In genomic region chr5:117620292-117620691, GRCm38 (mm10) we compare ENCODE assay signal across 20 mouse cellular contexts.
A peak's percentile ranks its signal among the peaks of the same experiment; 100 is the strongest.
DNase-seq lines count a peak whose midpoint lies in the region; ATAC-seq and TF ChIP-seq lines count a peak whose summit lies in the region.
"Had no signal": no experiment of that assay in that cellular context is flagged by ENCODE, and none has a peak within 500 bp of the region (broad histone marks: within the 10 kb centered on the region; RNA-seq: fewer than 3 reads in every experiment).

No protein-coding gene starts in this region.

- no peak overlapping the region for H3K27ac ChIP-seq in heart, embryonic 15.5 days
- no peak overlapping the region for H3K27ac ChIP-seq in heart, postnatal 0 days (ENCODE audit: low read depth)
- H3K27ac ChIP-seq: embryonic facial prominence, embryonic 10.5 days; embryonic facial prominence, embryonic 12.5 days; forebrain, embryonic 13.5 days; forebrain, embryonic 15.5 days had no signal

- H3K36me3 ChIP-seq in heart, embryonic 15.5 days = no peaks in the 10 kb centered on the region
- H3K36me3 ChIP-seq in heart, postnatal 0 days (replicated peaks; ENCODE audit: control insufficient read depth, insufficient read depth, low read length) = no peaks in the 10 kb centered on the region
- H3K36me3 ChIP-seq: embryonic facial prominence, embryonic 10.5 days; embryonic facial prominence, embryonic 12.5 days; forebrain, embryonic 15.5 days had no signal

- no peak overlapping the region for H3K9ac ChIP-seq in heart, embryonic 15.5 days
- no peak overlapping the region for H3K9ac ChIP-seq in heart, postnatal 0 days (replicated peaks; ENCODE audit: low read depth, low read length)
- H3K9ac ChIP-seq: embryonic facial prominence, embryonic 12.5 days; forebrain, embryonic 13.5 days; forebrain, embryonic 15.5 days had no signal

- H3K27me3 ChIP-seq in heart, embryonic 15.5 days = no peaks in the 10 kb centered on the region
- H3K27me3 ChIP-seq in heart, postnatal 0 days (ENCODE audit: control insufficient read depth, insufficient read depth, low read length) = no peaks in the 10 kb centered on the region
- H3K27me3 ChIP-seq: embryonic facial prominence, embryonic 12.5 days; forebrain, embryonic 13.5 days; forebrain, embryonic 15.5 days; Patski had no signal

- no peaks in the 10 kb centered on the region for H3K9me3 ChIP-seq in heart, embryonic 15.5 days (replicated peaks)
- H3K9me3 ChIP-seq in heart, postnatal 0 days (replicated peaks; ENCODE audit: control insufficient read depth, low read length) = no peaks in the 10 kb centered on the region
- H3K9me3 ChIP-seq: embryonic facial prominence, embryonic 10.5 days; embryonic facial prominence, embryonic 12.5 days; forebrain, embryonic 13.5 days; forebrain, embryonic 15.5 days had no signal

- peak; percentile 53; the same call in 1 of the 2 replicates for ATAC-seq in heart, embryonic 15.5 days (replicated peaks; ENCODE audit: insufficient number of reproducible peaks, insufficient read depth, low FRiP score, low read depth)
- ATAC-seq in heart, postnatal 0 days (ENCODE audit: insufficient read depth, low read depth) = peak; percentile 33; the same call in 1 of the 2 replicates
- ATAC-seq: activated CD4-positive, CD25-positive, alpha-beta regulatory T cell, adult 4 months; forebrain, embryonic 13.5 days; forebrain, embryonic 15.5 days; Patski had no signal

- no peak for DNase-seq in heart, adult 9 months (ENCODE audit: low spot score in 2 of 2)
- no peak for DNase-seq in heart, postnatal 0 days (ENCODE audit: low spot score)
- DNase-seq in heart, adult 11 months = no peak
- DNase-seq in MN1 (ENCODE audit: low spot score) = peak; percentile 56
- DNase-seq in left cerebral cortex, postnatal 10 days (ENCODE audit: extremely low spot score in 1 of 2, low spot score in 2 of 2) = no peak
- DNase-seq: adrenal gland, adult 8-10 months; adrenal gland, postnatal 14 days; adrenal gland, postnatal 36 days; cerebellum, adult 11-12 months; cerebellum, adult 2 months; cerebellum, adult 9-10 months; cerebellum, postnatal 10 days; cerebellum, postnatal 25 days had no signal

- no peaks in the 10 kb centered on the region for H3K4me1 ChIP-seq in heart, embryonic 15.5 days (replicated peaks)
- H3K4me1 ChIP-seq in heart, postnatal 0 days (ENCODE audit: control insufficient read depth, insufficient read depth) = no peaks in the 10 kb centered on the region
- H3K4me1 ChIP-seq: embryonic facial prominence, embryonic 12.5 days had no signal

- no peak overlapping the region for H3K4me3 ChIP-seq in heart, embryonic 15.5 days
- no peak overlapping the region for H3K4me3 ChIP-seq in heart, postnatal 0 days (ENCODE audit: low read depth, low read length)
- H3K4me3 ChIP-seq: embryonic facial prominence, embryonic 10.5 days; embryonic facial prominence, embryonic 12.5 days; forebrain, embryonic 13.5 days; forebrain, embryonic 15.5 days had no signal

- TF ChIP-seq EP300 in heart, postnatal 0 days (IDR thresholded peaks at IDR 0.05; ENCODE audit: low read depth) = no peak

- intact Hi-C loops in left cerebral cortex, postnatal 10 days (cut with DNase I) = no loop called here

- no peak for TF ChIP-seq CTCF in heart, postnatal 0 days (IDR thresholded peaks at IDR 0.05; ENCODE audit: low read depth)

- no peak overlapping the region for H3K4me2 ChIP-seq in heart, embryonic 15.5 days
- no peak overlapping the region for H3K4me2 ChIP-seq in heart, postnatal 0 days (ENCODE audit: low read depth, low read length)
- H3K4me2 ChIP-seq: embryonic facial prominence, embryonic 12.5 days; forebrain, embryonic 13.5 days; forebrain, embryonic 15.5 days had no signal

- WGBS in heart, embryonic 15.5 days = 33% methylated on average over 4 of the region's 4 CpGs
- 48% methylated on average over 4 of the region's 4 CpGs for WGBS in heart, postnatal 0 days
